Mouse (Mus musculus) CH12.LX (cell line): ENCODE measurements around the gene Stx16. TPM values are rescaled to one million over a fixed set of nuclear protein-coding genes. Genes with fewer than 3 reads are reported as not detected.

Experiments used
- DNase-seq: peaks from one replicate; pipeline ENCODE4 v3.0.0-alpha.2; 2013; ENCODE audit errors: extremely low read depth
- H3K27ac ChIP-seq: 2 replicates; pipeline ENCODE4 v1.5.1; 2012; ENCODE audit warnings: low read depth, mild to moderate bottlenecking, control low read depth, moderate library complexity; ENCODE audit not compliant: insufficient read depth
- H3K27me3 ChIP-seq: replicated peaks from 2 replicates; pipeline ENCODE3; 2012; ENCODE audit warnings: inconsistent platforms
- H3K36me3 ChIP-seq, 2 experiments: replicated peaks in 1 of 2; 2 replicates each; pipeline versions ENCODE3 to v1.6.1; 2012; ENCODE audit warnings: inconsistent platforms in 1 of 2, low read length in 1 of 2, mild to moderate bottlenecking in 1 of 2, mixed read lengths in 1 of 2, moderate library complexity in 1 of 2; ENCODE audit not compliant: control insufficient read depth in 1 of 2, insufficient read depth in 1 of 2
- H3K4me1 ChIP-seq, 2 experiments: 2 replicates each; pipeline ENCODE4 v1.6.1; 2012; ENCODE audit warnings: inconsistent platforms in 1 of 2, moderate library complexity in 1 of 2; ENCODE audit not compliant: insufficient read depth in 2 of 2, control insufficient read depth in 1 of 2
- H3K4me2 ChIP-seq: 2 replicates; pipeline ENCODE4 v1.6.1; 2012; ENCODE audit warnings: low read depth, mild to moderate bottlenecking, control low read depth; ENCODE audit not compliant: poor library complexity, insufficient read depth, severe bottlenecking
- H3K4me3 ChIP-seq, 3 experiments: fragments of 150-350 bp in 1 of 3; sonication (generic) in 1 of 3; replicated peaks in 1 of 3; 2 replicates each; pipeline versions ENCODE3 to v1.5.1; 2011 to 2012; ENCODE audit warnings: low read depth in 2 of 3, low read length in 2 of 3, mild to moderate bottlenecking in 2 of 3, moderate library complexity in 2 of 3, control low read depth in 1 of 3, improper control_type of control experiment in 1 of 3, inconsistent platforms in 1 of 3, mixed read lengths in 1 of 3; ENCODE audit not compliant: poor library complexity in 1 of 3
- H3K79me2 ChIP-seq: replicated peaks from 2 replicates; pipeline ENCODE4 v1.6.1; 2012; ENCODE audit warnings: mild to moderate bottlenecking, moderate library complexity; ENCODE audit not compliant: control insufficient read depth, poor library complexity, insufficient read depth, severe bottlenecking; ENCODE audit errors: extremely low read depth
- H3K9ac ChIP-seq: 2 replicates; pipeline ENCODE4 v1.6.1; 2012; ENCODE audit warnings: low read depth, mild to moderate bottlenecking, control low read depth, moderate library complexity; ENCODE audit not compliant: insufficient read depth
- H3K9me3 ChIP-seq: replicated peaks from 2 replicates; pipeline ENCODE3; 2012; ENCODE audit warnings: low read length, inconsistent platforms, mixed read lengths
- BHLHE40 ChIP-seq: IDR thresholded peaks from 2 replicates; pipeline ENCODE4 v1.6.1; 2011; ENCODE audit warnings: mild to moderate bottlenecking, low read depth, low read length, improper control_type of control experiment
- CHD2 ChIP-seq: IDR thresholded peaks from 2 replicates; pipeline ENCODE4 v1.6.1; 2011; ENCODE audit warnings: low read length, improper control_type of control experiment
- CTCF ChIP-seq, 2 experiments: IDR thresholded peaks in 1 of 2; conservative IDR thresholded peaks in 1 of 2; 2 replicates each; pipeline ENCODE4 v1.5.1; 2011 to 2012; ENCODE audit warnings: low read depth in 2 of 2, low read length in 2 of 2, improper control_type of control experiment in 1 of 2, inconsistent platforms in 1 of 2, mild to moderate bottlenecking in 1 of 2, moderate library complexity in 1 of 2
- E2F4 ChIP-seq: IDR thresholded peaks from 2 replicates; pipeline ENCODE4 v1.6.1; 2011; ENCODE audit warnings: low read depth, low read length, improper control_type of control experiment; ENCODE audit not compliant: insufficient replicate concordance
- ELF1 ChIP-seq: IDR thresholded peaks from 2 replicates; pipeline ENCODE4 v1.6.1; 2014; ENCODE audit warnings: low read depth, mild to moderate bottlenecking, inconsistent platforms, low read length, improper control_type of control experiment
- EP300 ChIP-seq: IDR thresholded peaks from 2 replicates; pipeline ENCODE4 v1.6.1; 2011; ENCODE audit warnings: low read length, improper control_type of control experiment
- ETS1 ChIP-seq: conservative IDR thresholded peaks from 2 replicates; pipeline ENCODE4 v1.6.1; 2012; ENCODE audit warnings: low read depth, mild to moderate bottlenecking, inconsistent platforms, low read length, improper control_type of control experiment, moderate library complexity
- GABPA ChIP-seq: IDR thresholded peaks from 2 replicates; pipeline ENCODE4 v1.6.1; 2012; ENCODE audit warnings: low read depth, low read length, improper control_type of control experiment, inconsistent platforms; ENCODE audit not compliant: insufficient replicate concordance
- JUN ChIP-seq: IDR thresholded peaks from 2 replicates; pipeline ENCODE4 v1.6.1; 2011; ENCODE audit warnings: low read depth, mild to moderate bottlenecking, low read length, improper control_type of control experiment, moderate library complexity; ENCODE audit not compliant: insufficient read depth
- JUND ChIP-seq: conservative IDR thresholded peaks from 2 replicates; pipeline ENCODE4 v1.6.1; 2011; ENCODE audit warnings: low read depth, low read length, improper control_type of control experiment
- KAT2A ChIP-seq: IDR thresholded peaks from 2 replicates; pipeline ENCODE4 v1.6.1; 2012; ENCODE audit warnings: low read length, improper control_type of control experiment, inconsistent platforms; ENCODE audit not compliant: insufficient replicate concordance
- MAFK ChIP-seq: IDR thresholded peaks from 2 replicates; pipeline ENCODE4 v1.6.1; 2011; ENCODE audit warnings: low read length, improper control_type of control experiment; ENCODE audit not compliant: insufficient replicate concordance
- MAX ChIP-seq: IDR thresholded peaks from 2 replicates; pipeline ENCODE4 v1.6.1; 2011; ENCODE audit warnings: low read length, improper control_type of control experiment
- MAZ ChIP-seq: IDR thresholded peaks from 2 replicates; pipeline ENCODE4 v1.6.1; 2012; ENCODE audit warnings: low read depth, mild to moderate bottlenecking, inconsistent platforms, low read length, improper control_type of control experiment, moderate library complexity
- MEF2A ChIP-seq: IDR thresholded peaks from 2 replicates; pipeline ENCODE4 v1.6.1; 2014; ENCODE audit warnings: low read depth, mild to moderate bottlenecking, inconsistent platforms, low read length, improper control_type of control experiment, borderline replicate concordance
- MXI1 ChIP-seq: IDR thresholded peaks from 2 replicates; pipeline ENCODE4 v1.6.1; 2011; ENCODE audit warnings: mild to moderate bottlenecking, low read depth, low read length, improper control_type of control experiment
- NELFE ChIP-seq: IDR thresholded peaks from 2 replicates; pipeline ENCODE4 v1.6.1; 2011; ENCODE audit warnings: low read depth, low read length, improper control_type of control experiment
- NRF1 ChIP-seq: IDR thresholded peaks from 2 replicates; pipeline ENCODE4 v1.6.1; 2014; ENCODE audit warnings: low read depth, mild to moderate bottlenecking, inconsistent platforms, low read length, improper control_type of control experiment, moderate library complexity
- POLR2A ChIP-seq: IDR thresholded peaks from 2 replicates; pipeline ENCODE4 v1.6.1; 2011; ENCODE audit warnings: low read depth, mild to moderate bottlenecking, improper control_type of control experiment, low read length
- POLR2AphosphoS2 ChIP-seq: IDR thresholded peaks from 2 replicates; pipeline ENCODE4 v1.6.1; 2011; ENCODE audit warnings: low read depth, low read length, improper control_type of control experiment
- RAD21 ChIP-seq: IDR thresholded peaks from 2 replicates; pipeline ENCODE4 v1.6.1; 2011; ENCODE audit warnings: low read depth, mild to moderate bottlenecking, low read length, improper control_type of control experiment, moderate library complexity
- SIN3A ChIP-seq: IDR thresholded peaks from 2 replicates; pipeline ENCODE4 v1.6.1; 2012; ENCODE audit warnings: low read length, improper control_type of control experiment, inconsistent platforms
- SMC3 ChIP-seq: IDR thresholded peaks from 2 replicates; pipeline ENCODE4 v1.6.1; 2011; ENCODE audit warnings: low read depth, low read length, improper control_type of control experiment
- TBP ChIP-seq: conservative IDR thresholded peaks from 2 replicates; pipeline ENCODE4 v1.6.1; 2011; ENCODE audit warnings: low read depth, low read length, improper control_type of control experiment
- TCF12 ChIP-seq: IDR thresholded peaks from 2 replicates; pipeline ENCODE4 v1.6.1; 2014; ENCODE audit warnings: low read depth, mild to moderate bottlenecking, inconsistent platforms, low read length, improper control_type of control experiment
- ZC3H11A ChIP-seq: IDR thresholded peaks from 2 replicates; pipeline ENCODE4 v1.6.1; 2012; ENCODE audit warnings: low read depth, mild to moderate bottlenecking, inconsistent platforms, low read length, improper control_type of control experiment
- dilution Hi-C: fragments of 300-500 bp; cut with MboI; formaldehyde crosslinking; loops from 2 replicates; pipeline ENCODE4 v1.14.3; 2020; ENCODE audit warnings: low sequenced_read_pairs; ENCODE audit not compliant: extremely low pct_unique_long_range_greater_than_20kb, extremely low pct_ligation_motif_present
- in situ Hi-C: fragments of 300-500 bp; cut with MboI; formaldehyde crosslinking; loops from 3 replicates; pipeline ENCODE4 v1.14.3; 2019; ENCODE audit warnings: low sequenced_read_pairs, low pct_ligation_motif_present, low pct_unique_long_range_greater_than_20kb, mixed read lengths
- polyA plus RNA-seq: library from polyadenylated mRNA; unstranded; fragments of >175 nt; gene quantifications from 2 replicates; pipeline ENCODE4 v1.2.1, GENCODE M21; 2012; ENCODE audit warnings: low read depth; ENCODE audit not compliant: insufficient read length
- total RNA-seq, 2 experiments: library from RNA; depleted of rRNA; stranded (reverse); fragments of 300-350 nt in 1 of 2; fragments of >200 nt in 1 of 2; gene quantifications; 2 replicates each; pipeline ENCODE4 v1.2.3; 2012 to 2014

Gene Stx16
- total and polyA plus RNA-seq, 3 experiments = 18.8 to 33.2 (median 22.5) TPM

DNA sequence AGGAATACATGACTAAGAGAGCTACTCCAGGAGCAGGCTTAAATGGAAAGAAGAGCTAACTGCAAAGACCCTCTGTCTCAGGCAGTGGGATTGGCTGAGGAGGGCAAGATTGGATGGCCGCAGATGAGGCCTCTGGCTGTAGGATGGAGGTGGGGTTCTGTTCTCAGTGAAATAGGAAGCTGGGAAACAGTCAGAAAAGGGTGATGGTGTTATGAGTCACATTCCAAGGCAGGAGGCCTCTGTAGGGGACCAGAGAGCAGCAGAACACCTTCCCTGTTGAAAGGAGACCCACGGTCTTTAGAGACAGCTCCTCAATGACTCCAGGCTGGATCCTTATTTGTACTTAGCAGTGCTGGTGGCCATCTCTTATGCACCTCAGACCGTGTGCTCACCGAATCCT, 49.7 kb upstream of the Stx16 start:
- Histone ChIP-seq H3K36me3 (no peaks in the 10 kb centered on the region), H3K4me3 (no peak overlapping the region), H3K4me2 (no peak overlapping the region), H3K27me3 (peaks cover 91% of the 10 kb centered on the region), H3K4me1 (no peaks in the 10 kb centered on the region), H3K27ac (no peak overlapping the region), H3K79me2 (no peaks in the 10 kb centered on the region), H3K9me3 (no peaks in the 10 kb centered on the region), H3K9ac (no peak overlapping the region)
- DNase-seq = no peak
- TF ChIP-seq KAT2A = no peak
- TF ChIP-seq ETS1 = no peak
- no peak for TF ChIP-seq JUN
- TF ChIP-seq SMC3 = no peak
- no peak for TF ChIP-seq MAZ
- no peak for TF ChIP-seq ELF1
- TF ChIP-seq GABPA = no peak
- no peak for TF ChIP-seq CHD2
- no peak for TF ChIP-seq MAFK
- in situ Hi-C loops = no loop called here
- dilution Hi-C loops = no loop called here

DNA sequence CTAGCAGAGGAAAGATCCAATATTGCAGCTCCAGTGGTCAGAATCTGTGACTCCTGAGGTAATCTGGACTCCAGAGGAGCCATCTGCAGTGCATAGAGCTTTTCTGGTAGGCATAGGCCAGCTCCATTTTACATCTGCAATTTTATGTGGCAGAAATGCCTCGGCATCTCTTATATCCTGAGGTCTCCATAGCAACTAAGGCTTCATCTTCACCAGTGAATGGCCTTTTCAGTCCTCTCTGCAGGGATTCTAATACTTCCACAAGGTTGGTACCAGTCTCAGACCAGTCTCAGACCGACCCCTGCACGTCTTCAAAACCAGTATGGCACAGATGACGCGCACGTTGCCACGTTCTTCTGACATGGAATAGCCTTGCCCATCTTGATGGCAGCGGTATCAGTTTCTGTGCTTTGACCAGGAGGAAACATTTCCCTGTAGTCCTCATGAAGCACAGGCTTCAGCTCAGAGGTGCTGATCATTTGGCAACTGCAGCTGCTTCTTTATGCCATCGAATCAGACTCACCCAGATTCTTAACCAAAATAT, 42.8 kb upstream of the Stx16 start:
- Histone ChIP-seq H3K9me3 (no peaks in the 10 kb centered on the region), H3K27ac (no peak overlapping the region), H3K4me1 (no peaks in the 10 kb centered on the region), H3K4me3 (no peak overlapping the region), H3K4me2 (no peak overlapping the region), H3K36me3 (no peaks in the 10 kb centered on the region), H3K27me3 (peaks cover 55% of the 10 kb centered on the region), H3K9ac (no peak overlapping the region), H3K79me2 (no peaks in the 10 kb centered on the region)
- no peak for DNase-seq
- TF ChIP-seq NRF1 (no peak), TCF12 (no peak), POLR2A (no peak), E2F4 (no peak), NELFE (no peak), JUND (no peak), MAX (no peak), CTCF (conservative IDR thresholded peaks at IDR 0.05 in 1 of 2, IDR thresholded peaks at IDR 0.05 in 1 of 2; ENCODE audit: low read depth in 2 of 2, low read length in 2 of 2) (no peak), MEF2A (no peak), SIN3A (no peak), BHLHE40 (no peak), EP300 (no peak), CHD2 (no peak), RAD21 (no peak), SMC3 (no peak), ZC3H11A (no peak), TBP (no peak), POLR2AphosphoS2 (no peak), GABPA (no peak), MXI1 (no peak)
- dilution Hi-C loops = no loop called here
- in situ Hi-C loops = no loop called here
